ENCODE assay signal across 28 mouse cellular contexts in the genomic region with DNA sequence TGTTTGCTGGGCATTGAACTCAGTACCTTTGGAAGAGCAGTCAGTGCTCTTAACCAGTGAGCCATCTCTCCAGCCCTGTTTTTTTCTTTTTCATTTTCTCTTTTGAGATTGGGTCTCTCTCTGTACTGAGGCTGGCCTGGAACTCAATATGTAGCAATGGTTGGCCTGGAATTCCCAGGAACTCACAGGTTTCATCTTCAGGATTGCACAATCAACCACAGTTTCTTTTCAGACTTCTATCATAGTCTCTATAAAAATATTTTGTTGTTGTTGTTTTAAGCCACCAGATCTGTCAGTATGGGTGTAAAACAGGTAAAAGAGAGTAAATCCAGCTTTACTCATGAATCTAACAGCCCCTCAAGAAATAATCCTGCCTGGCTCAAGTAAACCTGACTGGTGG. TPM values are rescaled to one million over a fixed set of nuclear protein-coding genes. Genes with fewer than 3 reads are reported as not detected.
"Had no signal": no experiment of that assay in that cellular context is flagged by ENCODE, and none has a peak within 500 bp of the region (broad histone marks: within the 10 kb centered on the region; RNA-seq: fewer than 3 reads in every experiment).

No protein-coding gene starts in this region.

- H3K27ac ChIP-seq: kidney, postnatal 0 days; layer of hippocampus, adult 2 months; limb, embryonic 10.5 days; limb, embryonic 13.5 days; liver, embryonic 12.5 days; liver, embryonic 15.5 days; lung, embryonic 15.5 days; midbrain, embryonic 10.5 days; midbrain, embryonic 13.5 days; stomach, postnatal 0 days had no signal

- H3K9me3 ChIP-seq: limb, embryonic 10.5 days; limb, embryonic 13.5 days; liver, embryonic 12.5 days; liver, embryonic 15.5 days; lung, embryonic 15.5 days; midbrain, embryonic 10.5 days; midbrain, embryonic 13.5 days had no signal

- H3K9ac ChIP-seq: limb, embryonic 13.5 days; liver, embryonic 12.5 days; liver, embryonic 15.5 days; lung, embryonic 15.5 days; midbrain, embryonic 13.5 days had no signal

- ATAC-seq: liver, embryonic 12.5 days; midbrain, embryonic 13.5 days; midbrain, embryonic 16.5 days had no signal

- H3K36me3 ChIP-seq: limb, embryonic 10.5 days; limb, embryonic 13.5 days; liver, embryonic 12.5 days; liver, embryonic 15.5 days; lung, embryonic 15.5 days; midbrain, embryonic 10.5 days; midbrain, embryonic 13.5 days had no signal

- H3K27me3 ChIP-seq: limb, embryonic 13.5 days; liver, embryonic 12.5 days; liver, embryonic 15.5 days; lung, embryonic 15.5 days; midbrain, embryonic 13.5 days had no signal

- H3K4me2 ChIP-seq: limb, embryonic 13.5 days; liver, embryonic 12.5 days; liver, embryonic 15.5 days; lung, embryonic 15.5 days; midbrain, embryonic 13.5 days had no signal

- H3K4me1 ChIP-seq: limb, embryonic 10.5 days; limb, embryonic 13.5 days; liver, embryonic 12.5 days; liver, embryonic 15.5 days; lung, embryonic 15.5 days; megakaryocyte, embryonic 14.5 days; midbrain, embryonic 10.5 days; midbrain, embryonic 13.5 days had no signal

- DNase-seq: kidney, postnatal 25 days; layer of hippocampus, adult 9-11 months; liver; lung, adult 18-20 months; lung, postnatal 10 days; lung, postnatal 36 days; right cerebral cortex, adult 18-20 months; right cerebral cortex, postnatal 14 days; right cerebral cortex, postnatal 4 days; thymus, adult 2 months; thymus, postnatal 14 days; thymus, postnatal 4 days had no signal

- H3K4me3 ChIP-seq: layer of hippocampus, adult 2 months; limb, embryonic 10.5 days; limb, embryonic 13.5 days; liver, embryonic 12.5 days; liver, embryonic 15.5 days; lung, embryonic 15.5 days; megakaryocyte, embryonic 14.5 days; midbrain, embryonic 10.5 days; midbrain, embryonic 13.5 days had no signal

RNA-seq across cellular contexts. Expression of gene Tnfrsf23, which starts 24.9 kb away (rescaled TPM):
- total RNA-seq: monocyte, adult 5-6 weeks had no signal

RNA-seq across cellular contexts. Expression of gene Tnfrsf26, which starts 32.3 kb away (rescaled TPM):
- total RNA-seq: layer of hippocampus, adult 2 months; left cerebral cortex, adult 18-20 months; left cerebral cortex, postnatal 25 days had no signal
- polyA plus RNA-seq: neural tube, embryonic 14.5 days had no signal
